Mouse (Mus musculus) midbrain, embryonic 15.5 days (tissue): ENCODE data around the gene Pip4k2c. TPM values are rescaled to one million over a fixed set of nuclear protein-coding genes. Genes with fewer than 3 reads are reported as not detected.

Experiments
- ATAC-seq: fragments of 200-750 bp; cut with Nextera tagmentation; replicated peaks from 2 replicates; pipeline ENCODE4 v1.8.0; 2017; ENCODE audit warnings: moderate TSS enrichment
- H3K27ac ChIP-seq: fragments of 300-500 bp; sonication (generic); 2 replicates; pipeline ENCODE4 v1.5.1; 2015; ENCODE audit warnings: mild to moderate bottlenecking, inconsistent platforms
- H3K27me3 ChIP-seq: fragments of 300-500 bp; sonication (generic); replicated peaks from 2 replicates; pipeline ENCODE4 v1.6.1; 2015; ENCODE audit warnings: inconsistent platforms
- H3K36me3 ChIP-seq: fragments of 300-500 bp; sonication (generic); replicated peaks from 2 replicates; pipeline ENCODE4 v1.6.1; 2015; ENCODE audit warnings: inconsistent platforms
- H3K4me1 ChIP-seq: fragments of 300-500 bp; sonication (generic); 2 replicates; pipeline ENCODE4 v1.6.1; 2015; ENCODE audit warnings: inconsistent platforms
- H3K4me2 ChIP-seq: fragments of 300-500 bp; sonication (generic); 2 replicates; pipeline ENCODE4 v1.6.1; 2015; ENCODE audit warnings: inconsistent platforms, mild to moderate bottlenecking, moderate library complexity
- H3K4me3 ChIP-seq: fragments of 300-500 bp; sonication (generic); 2 replicates; pipeline ENCODE4 v1.5.1; 2015; ENCODE audit warnings: mild to moderate bottlenecking, inconsistent platforms
- H3K9ac ChIP-seq: fragments of 300-500 bp; sonication (generic); 2 replicates; pipeline ENCODE4 v1.6.1; 2015; ENCODE audit warnings: mild to moderate bottlenecking, inconsistent platforms
- H3K9me3 ChIP-seq: fragments of 300-500 bp; sonication (generic); 2 replicates; pipeline ENCODE4 v1.6.1; 2016; ENCODE audit warnings: inconsistent platforms
- WGBS: fragments of 180-500 bp; shearing (Covaris S2); methylation state at CpG from one replicate; pipeline ENCODE4 v1.1.7; 2015; ENCODE audit warnings: mixed read lengths; 5-methylcytosine and 5-hydroxymethylcytosine counted together
- polyA plus RNA-seq: library from polyadenylated mRNA; unstranded; fragments of >200 nt; fragmentation: Nextera tagmentation; extraction: Ambion mirVana; gene quantifications from 2 replicates; pipeline ENCODE4 v1.2.1, GENCODE M21; 2015

Pip4k2c gene
- polyA plus RNA-seq, 1 experiment from 2014 or later, result 18.7 TPM

- Histone ChIP-seq H3K4me1 (peaks cover 24% of the 10 kb centered on the region), H3K4me3 (no peak overlapping the region), H3K27ac (no peak overlapping the region), H3K9me3 (no peaks in the 10 kb centered on the region), H3K4me2 (no peak overlapping the region), H3K27me3 (peaks cover 70% of the 10 kb centered on the region), H3K9ac (no peak overlapping the region), H3K36me3 (no peaks in the 10 kb centered on the region)
- ATAC-seq, result no peak
- WGBS, result 24% methylated on average over 3 of the region's 3 CpGs
These were observed 35.2 kb downstream of the Pip4k2c start for GRCm38 (mm10) chr10:127176228-127176627.

GRCm38 (mm10) chr10:127174170-127174569 lies 37.2 kb downstream of the Pip4k2c start:
- H3K4me2 ChIP-seq, result no peak overlapping the region
- no peaks in the 10 kb centered on the region for H3K36me3 ChIP-seq
- no peak overlapping the region for H3K4me3 ChIP-seq
- ATAC-seq, result no peak
- peaks cover 30% of the 10 kb centered on the region for H3K4me1 ChIP-seq
- no peak overlapping the region for H3K9ac ChIP-seq
- 92% methylated on average over 7 of the region's 7 CpGs for WGBS
- H3K27me3 ChIP-seq, result peaks cover 60% of the 10 kb centered on the region
- H3K27ac ChIP-seq, result no peak overlapping the region
- no peaks in the 10 kb centered on the region for H3K9me3 ChIP-seq

- no peak overlapping the region for H3K4me3 ChIP-seq
- H3K27ac ChIP-seq, result no peak overlapping the region
- no peak overlapping the region for H3K9ac ChIP-seq
- H3K4me1 ChIP-seq, result peaks cover 27% of the 10 kb centered on the region
- no peak for ATAC-seq
- H3K4me2 ChIP-seq, result no peak overlapping the region
- WGBS, result 86% methylated on average over 16 of the region's 16 CpGs
- H3K27me3 ChIP-seq, result peaks cover 60% of the 10 kb centered on the region
- no peaks in the 10 kb centered on the region for H3K36me3 ChIP-seq
- H3K9me3 ChIP-seq, result no peaks in the 10 kb centered on the region
These were observed 38.0 kb downstream of the Pip4k2c start for GRCm38 (mm10) chr10:127173148-127174065.

GRCm38 (mm10) chr10:127171631-127172200 lies 39.7 kb downstream of the Pip4k2c start:
- no peak overlapping the region for H3K9ac ChIP-seq
- no peak overlapping the region for H3K4me3 ChIP-seq
- H3K27ac ChIP-seq, result no peak overlapping the region
- no peak for ATAC-seq
- H3K4me1 ChIP-seq, result peaks cover 28% of the 10 kb centered on the region
- no peaks in the 10 kb centered on the region for H3K9me3 ChIP-seq
- 88% methylated on average over 15 of the region's 15 CpGs for whole genome bisulfite sequencing
- H3K27me3 ChIP-seq, result peaks cover 54% of the 10 kb centered on the region
- H3K4me2 ChIP-seq, result no peak overlapping the region
- no peaks in the 10 kb centered on the region for H3K36me3 ChIP-seq

GRCm38 (mm10) chr10:127170837-127171272 lies 40.5 kb downstream of the Pip4k2c start:
- peaks cover 30% of the 10 kb centered on the region for H3K4me1 ChIP-seq
- no peaks in the 10 kb centered on the region for H3K9me3 ChIP-seq
- ATAC-seq, result peak; percentile 34; the same call in 1 of the 2 replicates
- no peaks in the 10 kb centered on the region for H3K36me3 ChIP-seq
- H3K27ac ChIP-seq, result no peak overlapping the region
- peak overlapping the region; percentile 16 for H3K4me3 ChIP-seq
- WGBS, result 1% methylated on average over 29 of the region's 29 CpGs
- peaks cover 48% of the 10 kb centered on the region for H3K27me3 ChIP-seq
- H3K4me2 ChIP-seq, result peak overlapping the region; percentile 37
- no peak overlapping the region for H3K9ac ChIP-seq

- peaks cover 40% of the 10 kb centered on the region for H3K27me3 ChIP-seq
- no peak overlapping the region for H3K27ac ChIP-seq
- H3K9me3 ChIP-seq, result no peaks in the 10 kb centered on the region
- no peaks in the 10 kb centered on the region for H3K36me3 ChIP-seq
- H3K4me3 ChIP-seq, result no peak overlapping the region
- WGBS, result 5% methylated on average over 22 of the region's 22 CpGs
- H3K4me1 ChIP-seq, result peaks cover 30% of the 10 kb centered on the region
- no peak for ATAC-seq
- peak overlapping the region; percentile 37; the same call in 1 of the 2 replicates for H3K4me2 ChIP-seq
- no peak overlapping the region for H3K9ac ChIP-seq
These were observed 41.4 kb downstream of the Pip4k2c start for GRCm38 (mm10) chr10:127170002-127170401.

GRCm38 (mm10) chr10:127167614-127168192 lies 43.7 kb downstream of the Pip4k2c start:
- peak overlapping the region; percentile 91; the same call in 1 of the 2 replicates for H3K4me2 ChIP-seq
- H3K9ac ChIP-seq, result no peak overlapping the region
- no peaks in the 10 kb centered on the region for H3K9me3 ChIP-seq
- H3K4me3 ChIP-seq, result no peak overlapping the region
- H3K27me3 ChIP-seq, result peaks cover 33% of the 10 kb centered on the region
- 56% methylated on average over 10 of the region's 10 CpGs for WGBS
- H3K27ac ChIP-seq, result no peak overlapping the region
- ATAC-seq, result no peak
- H3K36me3 ChIP-seq, result no peaks in the 10 kb centered on the region
- H3K4me1 ChIP-seq, result peaks cover 33% of the 10 kb centered on the region

GRCm38 (mm10) chr10:127166771-127167613 lies 44.4 kb downstream of the Pip4k2c start:
- peaks cover 33% of the 10 kb centered on the region for H3K4me1 ChIP-seq
- H3K4me2 ChIP-seq, result peak overlapping the region; percentile 91
- peaks cover 29% of the 10 kb centered on the region for H3K27me3 ChIP-seq
- no peaks in the 10 kb centered on the region for H3K36me3 ChIP-seq
- no peaks in the 10 kb centered on the region for H3K9me3 ChIP-seq
- peak overlapping the region; percentile 91 for H3K27ac ChIP-seq
- peak overlapping the region; percentile 93 for H3K4me3 ChIP-seq
- ATAC-seq, result 0 out of 2 replicates have a peak, but pooled peaks have one; percentile 2
- peak overlapping the region; percentile 97 for H3K9ac ChIP-seq
- WGBS, result 25% methylated on average over 15 of the region's 15 CpGs

- Histone ChIP-seq H3K9me3 (no peaks in the 10 kb centered on the region), H3K36me3 (no peaks in the 10 kb centered on the region), H3K4me1 (peaks cover 33% of the 10 kb centered on the region), H3K27me3 (peaks cover 23% of the 10 kb centered on the region), H3K27ac (peak overlapping the region; percentile 91), H3K4me2 (peak overlapping the region; percentile 91), H3K9ac (peak overlapping the region; percentile 97), H3K4me3 (peak overlapping the region; percentile 93)
- no peak for ATAC-seq
- under 1% methylated on average over 11 of the region's 11 CpGs for WGBS
These were observed 45.0 kb downstream of the Pip4k2c start for GRCm38 (mm10) chr10:127166404-127166715.

GRCm38 (mm10) chr10:127165654-127166403 lies 45.6 kb downstream of the Pip4k2c start:
- Histone ChIP-seq H3K27ac (peak overlapping the region; percentile 91), H3K4me3 (peak overlapping the region; percentile 93), H3K4me2 (peak overlapping the region; percentile 91), H3K27me3 (peaks cover 23% of the 10 kb centered on the region), H3K4me1 (peaks cover 32% of the 10 kb centered on the region), H3K36me3 (no peaks in the 10 kb centered on the region), H3K9me3 (no peaks in the 10 kb centered on the region), H3K9ac (peak overlapping the region; percentile 97)
- ATAC-seq, result peak; percentile 62
- under 1% methylated on average over 56 of the region's 56 CpGs for WGBS

- WGBS, result 0% methylated on average over 32 of the region's 42 CpGs
- Histone ChIP-seq H3K27ac (peak overlapping the region; percentile 91), H3K9ac (peak overlapping the region; percentile 97), H3K27me3 (peaks cover 23% of the 10 kb centered on the region), H3K9me3 (no peaks in the 10 kb centered on the region), H3K4me2 (peak overlapping the region; percentile 91), H3K4me1 (peaks cover 27% of the 10 kb centered on the region), H3K4me3 (peak overlapping the region; percentile 93), H3K36me3 (no peaks in the 10 kb centered on the region)
- ATAC-seq, result peak; percentile 68
These were observed 46.1 kb downstream of the Pip4k2c start for GRCm38 (mm10) chr10:127165354-127165653.
